Mouse (Mus musculus): Measurements from ENCODE around the gene Olfml2a. TPM values are rescaled to one million over a fixed set of nuclear protein-coding genes. Genes with fewer than 3 reads are reported as not detected.
A peak's percentile ranks its signal among the peaks of the same experiment; 100 is the strongest.

Gene Olfml2a
- polyA plus RNA-seq, 1 experiment from 2014 or later: 8.1 TPM

DNA sequence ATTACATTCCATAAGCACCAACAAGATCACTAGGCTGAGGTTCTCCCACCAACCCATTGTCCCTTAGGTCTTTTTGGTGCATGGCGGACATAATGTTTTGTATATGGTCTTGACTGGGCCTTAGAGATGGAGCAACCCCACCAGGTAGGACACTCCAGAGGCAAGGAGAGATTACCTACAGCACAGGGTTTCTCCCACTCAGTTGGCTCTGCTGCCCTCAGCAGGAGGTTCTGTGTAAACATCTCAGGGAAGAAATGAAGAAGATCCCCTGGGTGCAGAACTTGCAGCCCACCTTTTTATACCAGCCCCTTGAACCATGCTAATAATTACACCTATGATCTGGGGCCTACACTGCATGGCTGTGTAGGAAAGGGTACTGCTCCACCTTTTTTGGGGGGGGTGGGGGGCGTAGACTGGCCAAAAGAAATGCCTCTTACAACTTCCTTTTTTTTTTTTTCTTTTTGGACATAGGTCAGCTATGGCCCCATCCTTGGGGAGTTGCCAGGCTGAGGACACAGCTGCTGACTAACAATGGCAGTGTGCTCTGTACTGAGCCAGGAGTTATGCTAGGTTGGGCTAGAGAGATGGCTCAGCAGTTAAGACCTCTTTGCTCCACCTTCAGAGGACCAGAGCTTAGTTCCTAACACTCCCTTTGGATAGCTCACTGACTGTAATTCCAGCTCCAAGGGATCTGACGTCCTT is 12.8 kb downstream of the Olfml2a start:
- Histone ChIP-seq H3K4me1 (ENCODE audit: control insufficient read depth, insufficient read depth, low read length) (peaks cover 2% of the 10 kb centered on the region; the same call in 1 of the 2 replicates), H3K27ac (ENCODE audit: low read length) (no peak overlapping the region), H3K4me3 (ENCODE audit: low read length) (no peak overlapping the region), H3K36me3 (ENCODE audit: control insufficient read depth, insufficient read depth) (no peaks in the 10 kb centered on the region), H3K9ac (ENCODE audit: low read length) (no peak overlapping the region), H3K9me3 (replicated peaks; ENCODE audit: control insufficient read depth, low read length) (no peaks in the 10 kb centered on the region), H3K4me2 (ENCODE audit: low read depth, low read length) (no peak overlapping the region), H3K27me3 (ENCODE audit: control insufficient read depth, insufficient read depth, low read length) (no peaks in the 10 kb centered on the region)
- ATAC-seq (replicated peaks; ENCODE audit: extremely low read depth, insufficient read depth, low FRiP score): no peak
- WGBS: 61% methylated on average over 3 of the region's 3 CpGs

DNA sequence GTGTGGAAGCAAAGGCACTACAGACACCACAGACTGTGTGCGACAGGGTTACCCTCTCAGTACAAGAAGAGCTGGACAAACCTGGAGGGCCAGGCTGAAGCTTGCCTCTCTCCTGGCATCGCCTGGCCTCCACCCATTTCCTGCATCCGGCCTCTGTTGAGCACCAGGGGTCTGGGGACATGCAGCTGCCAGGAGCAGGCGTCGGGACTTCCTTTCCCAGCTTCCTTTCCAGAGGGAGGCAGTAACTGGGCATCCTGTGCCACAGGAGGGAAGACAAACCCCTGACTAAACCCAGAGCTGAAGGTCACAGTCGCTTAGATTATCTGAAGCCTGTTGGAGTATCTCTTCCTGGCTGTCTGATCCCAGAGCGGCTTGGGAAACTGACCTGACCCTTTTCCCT is 15.8 kb downstream of the Olfml2a start:
- H3K4me2 ChIP-seq (ENCODE audit: low read depth, low read length): no peak overlapping the region
- no peak overlapping the region for H3K9ac ChIP-seq (ENCODE audit: low read length)
- H3K36me3 ChIP-seq (ENCODE audit: control insufficient read depth, insufficient read depth): no peaks in the 10 kb centered on the region
- no peaks in the 10 kb centered on the region for H3K27me3 ChIP-seq (ENCODE audit: control insufficient read depth, insufficient read depth, low read length)
- WGBS: 51% methylated on average over 7 of the region's 7 CpGs
- H3K27ac ChIP-seq (ENCODE audit: low read length): peak overlapping the region; percentile 8; the same call in 1 of the 2 replicates
- H3K4me3 ChIP-seq (ENCODE audit: low read length): no peak overlapping the region
- ATAC-seq (replicated peaks; ENCODE audit: extremely low read depth, insufficient read depth, low FRiP score): no peak
- H3K9me3 ChIP-seq (replicated peaks; ENCODE audit: control insufficient read depth, low read length): no peaks in the 10 kb centered on the region
- peaks cover 17% of the 10 kb centered on the region for H3K4me1 ChIP-seq (ENCODE audit: control insufficient read depth, insufficient read depth, low read length)

DNA sequence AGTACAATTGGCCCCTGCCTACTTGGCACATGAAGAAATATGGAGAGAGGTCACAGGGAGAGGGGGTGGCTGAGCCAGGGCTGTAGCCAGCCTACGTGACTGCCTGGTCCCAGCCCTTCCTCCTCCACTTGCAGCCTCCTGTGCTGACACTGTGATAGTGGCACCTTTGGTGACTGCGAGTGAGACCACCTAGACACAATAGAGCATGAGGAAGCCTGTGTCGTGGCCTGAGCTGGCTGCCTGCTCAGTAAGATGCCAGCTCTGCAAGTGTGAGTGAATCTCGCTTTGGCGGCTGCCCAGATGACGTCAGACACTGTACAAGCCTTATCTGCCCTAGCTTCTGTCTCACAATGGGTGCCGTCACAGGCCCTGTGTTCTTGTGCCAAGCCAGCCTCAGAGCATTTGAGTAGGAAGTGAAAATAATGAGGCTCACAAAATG is 18.5 kb downstream of the Olfml2a start:
- Histone ChIP-seq H3K9ac (ENCODE audit: low read length) (peak overlapping the region; percentile 23; the same call in 1 of the 2 replicates), H3K27me3 (ENCODE audit: control insufficient read depth, insufficient read depth, low read length) (no peaks in the 10 kb centered on the region), H3K4me1 (ENCODE audit: control insufficient read depth, insufficient read depth, low read length) (peaks cover 15% of the 10 kb centered on the region), H3K4me2 (ENCODE audit: low read depth, low read length) (peak overlapping the region; percentile 47), H3K4me3 (ENCODE audit: low read length) (no peak overlapping the region), H3K9me3 (replicated peaks; ENCODE audit: control insufficient read depth, low read length) (no peaks in the 10 kb centered on the region), H3K27ac (ENCODE audit: low read length) (peak overlapping the region; percentile 79), H3K36me3 (ENCODE audit: control insufficient read depth, insufficient read depth) (no peaks in the 10 kb centered on the region)
- ATAC-seq (replicated peaks; ENCODE audit: extremely low read depth, insufficient read depth, low FRiP score): peak; percentile 94
- 19% methylated on average over 7 of the region's 7 CpGs for WGBS

DNA sequence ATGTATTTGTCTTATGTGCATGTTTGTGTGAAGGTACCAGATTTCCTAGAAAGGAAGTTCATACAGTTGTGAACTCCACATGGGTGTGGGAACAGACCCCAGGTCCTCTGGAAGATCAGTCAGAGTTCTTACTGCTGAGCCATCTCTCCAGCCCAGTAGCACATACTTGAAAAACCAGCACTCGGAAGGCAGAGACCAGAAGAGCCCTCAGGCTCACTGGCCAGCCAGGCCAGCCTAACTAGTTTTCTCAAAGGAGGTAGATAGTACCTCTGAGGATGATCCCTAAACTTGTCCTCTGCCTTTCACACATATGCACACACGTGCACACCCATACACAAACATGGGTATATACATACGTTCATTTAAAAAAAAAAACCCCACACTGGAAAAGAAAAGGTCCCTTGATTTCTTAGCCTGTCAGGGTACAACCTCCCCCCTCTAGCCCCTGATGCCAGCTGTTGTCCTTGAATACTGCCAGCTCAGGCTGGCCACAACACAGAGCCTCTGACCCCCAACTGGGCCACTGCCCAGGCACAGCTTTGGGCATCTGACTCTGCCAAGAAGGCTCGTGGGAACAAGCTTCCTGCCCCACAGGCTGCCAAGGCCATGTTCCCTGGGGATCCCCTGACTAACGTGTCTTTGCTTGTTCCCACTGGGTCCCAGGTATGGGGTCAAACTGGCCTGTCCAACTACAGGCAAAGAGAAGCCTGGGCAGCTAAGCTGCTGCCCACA is 21.5 kb downstream of the Olfml2a start:
- Histone ChIP-seq H3K9me3 (replicated peaks; ENCODE audit: control insufficient read depth, low read length) (no peaks in the 10 kb centered on the region), H3K9ac (ENCODE audit: low read length) (no peak overlapping the region), H3K36me3 (ENCODE audit: control insufficient read depth, insufficient read depth) (no peaks in the 10 kb centered on the region), H3K4me3 (ENCODE audit: low read length) (no peak overlapping the region), H3K4me2 (ENCODE audit: low read depth, low read length) (no peak overlapping the region), H3K27me3 (ENCODE audit: control insufficient read depth, insufficient read depth, low read length) (no peaks in the 10 kb centered on the region), H3K27ac (ENCODE audit: low read length) (no peak overlapping the region), H3K4me1 (ENCODE audit: control insufficient read depth, insufficient read depth, low read length) (peaks cover 15% of the 10 kb centered on the region)
- no peak for ATAC-seq (replicated peaks; ENCODE audit: extremely low read depth, insufficient read depth, low FRiP score)
- WGBS: 70% methylated on average over 5 of the region's 5 CpGs

DNA sequence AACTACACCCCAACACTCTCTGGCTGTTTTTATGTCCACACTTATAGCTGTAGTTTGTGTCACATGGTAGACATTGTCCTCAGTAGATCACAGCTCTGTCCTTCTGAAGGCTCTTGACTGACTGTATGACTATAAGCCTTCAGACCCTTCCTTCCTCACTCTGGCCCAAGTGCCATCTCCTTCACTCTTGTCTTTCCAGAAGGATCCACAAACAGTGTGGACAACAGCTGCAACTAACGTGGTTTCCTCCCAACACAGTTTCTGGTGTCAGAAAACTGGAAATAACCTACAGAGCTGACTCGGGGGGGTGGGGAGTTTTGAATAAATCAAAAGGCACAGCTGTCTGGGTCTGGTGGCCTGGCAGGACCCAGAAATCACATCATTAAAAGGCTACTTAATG is 24.3 kb downstream of the Olfml2a start:
- Histone ChIP-seq H3K27me3 (ENCODE audit: control insufficient read depth, insufficient read depth, low read length) (no peaks in the 10 kb centered on the region), H3K4me3 (ENCODE audit: low read length) (no peak overlapping the region), H3K9me3 (replicated peaks; ENCODE audit: control insufficient read depth, low read length) (no peaks in the 10 kb centered on the region), H3K27ac (ENCODE audit: low read length) (no peak overlapping the region), H3K9ac (ENCODE audit: low read length) (no peak overlapping the region), H3K4me2 (ENCODE audit: low read depth, low read length) (no peak overlapping the region), H3K36me3 (ENCODE audit: control insufficient read depth, insufficient read depth) (no peaks in the 10 kb centered on the region), H3K4me1 (ENCODE audit: control insufficient read depth, insufficient read depth, low read length) (peaks cover 3% of the 10 kb centered on the region)
- no peak for ATAC-seq (replicated peaks; ENCODE audit: extremely low read depth, insufficient read depth, low FRiP score)
- WGBS: 65% methylated on average over 2 of the region's 2 CpGs

DNA sequence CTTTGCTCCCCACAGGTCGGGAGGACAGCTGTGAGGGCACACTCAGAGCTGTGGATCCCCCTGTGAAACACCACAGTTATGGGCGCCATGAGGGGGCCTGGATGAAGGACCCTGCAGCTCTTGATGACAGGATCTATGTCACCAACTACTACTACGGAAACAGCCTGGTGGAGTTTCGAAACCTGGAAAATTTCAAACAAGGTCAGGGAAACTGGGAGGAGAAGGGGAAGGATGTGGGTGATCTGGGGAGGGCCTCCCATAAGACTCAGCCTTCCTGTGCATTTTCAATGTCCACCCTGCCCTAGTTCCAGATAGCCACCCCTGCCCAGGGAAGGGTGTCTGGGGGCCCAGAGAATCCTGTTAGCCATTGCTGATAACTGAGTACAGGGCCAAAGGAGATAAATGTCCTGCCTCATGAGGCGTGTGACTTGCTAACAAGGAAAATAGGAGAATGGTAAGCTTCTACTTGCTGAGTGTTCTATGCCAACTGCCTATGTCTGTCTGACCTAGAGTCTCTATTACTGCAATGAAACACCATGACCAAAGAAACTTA is 26.0 kb downstream of the Olfml2a start:
- Histone ChIP-seq H3K36me3 (ENCODE audit: control insufficient read depth, insufficient read depth) (no peaks in the 10 kb centered on the region), H3K9ac (ENCODE audit: low read length) (no peak overlapping the region), H3K9me3 (replicated peaks; ENCODE audit: control insufficient read depth, low read length) (no peaks in the 10 kb centered on the region), H3K4me1 (ENCODE audit: control insufficient read depth, insufficient read depth, low read length) (no peaks in the 10 kb centered on the region), H3K4me2 (ENCODE audit: low read depth, low read length) (no peak overlapping the region), H3K27ac (ENCODE audit: low read length) (no peak overlapping the region), H3K4me3 (ENCODE audit: low read length) (no peak overlapping the region), H3K27me3 (ENCODE audit: control insufficient read depth, insufficient read depth, low read length) (no peaks in the 10 kb centered on the region)
- no peak for ATAC-seq (replicated peaks; ENCODE audit: extremely low read depth, insufficient read depth, low FRiP score)
- 63% methylated on average over 5 of the region's 5 CpGs for WGBS

DNA sequence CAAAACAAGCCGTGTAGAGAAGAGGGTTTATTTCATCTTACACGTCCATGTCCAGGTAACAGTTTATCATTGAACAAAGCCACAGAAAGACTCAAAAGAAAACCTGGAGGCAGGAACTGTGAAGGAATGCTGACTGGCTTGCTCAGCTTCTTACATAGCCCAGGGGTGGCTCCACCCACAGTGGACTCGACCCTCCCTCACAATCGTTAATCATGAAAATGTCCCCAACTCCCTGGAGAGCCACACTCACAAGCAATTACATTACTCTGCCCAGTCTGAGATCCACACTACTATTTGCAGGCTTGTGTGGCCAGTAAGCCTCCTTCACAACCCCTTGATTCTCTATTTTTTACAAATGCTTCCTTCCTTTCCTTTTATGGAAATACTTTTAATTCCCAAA is 32.4 kb downstream of the Olfml2a start:
- H3K9me3 ChIP-seq (replicated peaks; ENCODE audit: control insufficient read depth, low read length): 0 out of 2 replicates have a peak, but pooled peaks cover under 1% of the 10 kb centered on the region
- no peaks in the 10 kb centered on the region for H3K4me1 ChIP-seq (ENCODE audit: control insufficient read depth, insufficient read depth, low read length)
- no peaks in the 10 kb centered on the region for H3K27me3 ChIP-seq (ENCODE audit: control insufficient read depth, insufficient read depth, low read length)
- H3K36me3 ChIP-seq (ENCODE audit: control insufficient read depth, insufficient read depth): no peaks in the 10 kb centered on the region
- WGBS: 28% methylated on average over 4 of the region's 4 CpGs
- H3K4me2 ChIP-seq (ENCODE audit: low read depth, low read length): no peak overlapping the region
- no peak overlapping the region for H3K9ac ChIP-seq (ENCODE audit: low read length)
- no peak overlapping the region for H3K27ac ChIP-seq (ENCODE audit: low read length)
- H3K4me3 ChIP-seq (ENCODE audit: low read length): no peak overlapping the region
- ATAC-seq (replicated peaks; ENCODE audit: extremely low read depth, insufficient read depth, low FRiP score): no peak

DNA sequence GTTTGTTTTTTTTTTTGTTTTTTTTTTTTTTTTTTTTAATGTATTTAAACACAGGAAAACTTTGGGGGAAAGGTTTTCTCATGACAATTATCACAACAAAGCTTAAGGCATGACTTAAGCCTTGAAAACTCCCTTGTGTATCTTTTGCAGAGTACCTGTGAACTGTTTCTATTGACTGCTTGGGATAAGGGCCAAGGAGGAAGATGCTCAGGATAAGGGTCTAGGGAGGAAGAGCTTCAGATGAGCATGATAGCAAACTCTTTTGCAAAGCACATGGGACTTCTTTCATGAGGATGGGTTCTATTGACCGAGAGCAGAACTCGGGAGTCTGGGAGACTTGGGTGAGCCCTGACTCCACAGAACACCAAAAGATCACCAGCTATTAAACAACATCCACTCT is 37.9 kb downstream of the Olfml2a start:
- 81% methylated on average over 2 of the region's 2 CpGs for WGBS
- H3K36me3 ChIP-seq (ENCODE audit: control insufficient read depth, insufficient read depth): no peaks in the 10 kb centered on the region
- no peak overlapping the region for H3K4me2 ChIP-seq (ENCODE audit: low read depth, low read length)
- no peak overlapping the region for H3K4me3 ChIP-seq (ENCODE audit: low read length)
- H3K9ac ChIP-seq (ENCODE audit: low read length): no peak overlapping the region
- ATAC-seq (replicated peaks; ENCODE audit: extremely low read depth, insufficient read depth, low FRiP score): no peak
- 0 out of 2 replicates have a peak, but pooled peaks cover 2% of the 10 kb centered on the region for H3K9me3 ChIP-seq (replicated peaks; ENCODE audit: control insufficient read depth, low read length)
- H3K4me1 ChIP-seq (ENCODE audit: control insufficient read depth, insufficient read depth, low read length): no peaks in the 10 kb centered on the region
- no peak overlapping the region for H3K27ac ChIP-seq (ENCODE audit: low read length)
- H3K27me3 ChIP-seq (ENCODE audit: control insufficient read depth, insufficient read depth, low read length): no peaks in the 10 kb centered on the region

DNA sequence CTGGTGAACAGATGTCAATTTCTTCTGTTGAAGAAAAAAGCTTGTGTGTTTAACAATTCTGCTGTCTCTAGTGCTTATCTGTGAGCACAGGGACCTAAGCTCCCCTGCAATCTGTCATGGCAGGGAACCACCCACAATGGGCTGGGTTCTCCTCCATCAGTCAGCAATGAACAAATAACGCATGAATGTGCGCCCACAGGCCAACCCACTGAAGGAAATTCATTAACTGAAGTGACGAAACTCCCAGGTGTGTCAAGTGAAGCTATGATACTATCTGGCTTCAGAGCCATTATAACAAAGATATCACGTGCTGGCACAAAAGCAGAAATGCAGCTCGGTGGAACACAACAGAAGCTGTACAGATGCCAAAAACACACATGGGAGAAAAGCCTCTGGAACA is 38.3 kb downstream of the Olfml2a start:
- Histone ChIP-seq H3K36me3 (ENCODE audit: control insufficient read depth, insufficient read depth) (no peaks in the 10 kb centered on the region), H3K9me3 (replicated peaks; ENCODE audit: control insufficient read depth, low read length) (0 out of 2 replicates have a peak, but pooled peaks cover 2% of the 10 kb centered on the region), H3K27ac (ENCODE audit: low read length) (no peak overlapping the region), H3K27me3 (ENCODE audit: control insufficient read depth, insufficient read depth, low read length) (no peaks in the 10 kb centered on the region), H3K4me3 (ENCODE audit: low read length) (no peak overlapping the region), H3K4me2 (ENCODE audit: low read depth, low read length) (no peak overlapping the region), H3K9ac (ENCODE audit: low read length) (no peak overlapping the region), H3K4me1 (ENCODE audit: control insufficient read depth, insufficient read depth, low read length) (no peaks in the 10 kb centered on the region)
- no peak for ATAC-seq (replicated peaks; ENCODE audit: extremely low read depth, insufficient read depth, low FRiP score)
- WGBS: 62% methylated on average over 5 of the region's 5 CpGs
